Mouse (Mus musculus) forebrain, embryonic 15.5 days (tissue): ENCODE measurements around the gene Gm9945. TPM values are rescaled to one million over a fixed set of nuclear protein-coding genes. Genes with fewer than 3 reads are reported as not detected.

ENCODE experiments used
- polyA plus RNA-seq: library from polyadenylated mRNA; unstranded; fragments of >200 nt; fragmentation: Nextera tagmentation; extraction: Ambion mirVana; gene quantifications from 2 replicates; pipeline ENCODE4 v1.2.1, GENCODE M21; 2015

Gene Gm9945
- polyA plus RNA-seq, 1 experiment from 2014 or later: 0.50 TPM

Other genes starting within 250 kb of the Gm9945 start
- gene Hspa4, start 179.7 kb upstream of the Gm9945 start, polyA plus RNA-seq: 51.8 and 54.7 TPM in 2 replicates
- 13.6 and 15.2 TPM in 2 replicates for gene Zcchc10, start 155.5 kb upstream of the Gm9945 start, polyA plus RNA-seq
- 60.9 and 70.8 TPM in 2 replicates for gene Aff4, start 129.3 kb upstream of the Gm9945 start, polyA plus RNA-seq
- gene Leap2, start 57.0 kb upstream of the Gm9945 start, polyA plus RNA-seq: not detected in 2 replicates
- gene Uqcrq, start 49.3 kb upstream of the Gm9945 start, polyA plus RNA-seq: 589 and 615 TPM in 2 replicates
- 3.3 and 4.0 TPM in 2 replicates for gene Gdf9, start 49.1 kb upstream of the Gm9945 start, polyA plus RNA-seq
- 0.08 TPM in 1 of 2 replicates, not detected in the other for gene Gm10447, start 23.1 kb upstream of the Gm9945 start, polyA plus RNA-seq
- 1.6 and 2.3 TPM in 2 replicates for gene Shroom1, start 23.0 kb upstream of the Gm9945 start, polyA plus RNA-seq
- gene Gm9837, start 9.7 kb upstream of the Gm9945 start, polyA plus RNA-seq: not detected in 2 replicates
- gene Sowaha, start 108 bp downstream of the Gm9945 start, polyA plus RNA-seq: 1.8 and 1.9 TPM in 2 replicates
- gene Sept8, start 39.1 kb downstream of the Gm9945 start, polyA plus RNA-seq: 21.6 and 23.1 TPM in 2 replicates
- gene Kif3a, start 87.2 kb downstream of the Gm9945 start, polyA plus RNA-seq: 262 and 280 TPM in 2 replicates
- gene Il4, start 138.5 kb downstream of the Gm9945 start, polyA plus RNA-seq: 3.9 and 4.3 TPM in 2 replicates
- not detected in 2 replicates for gene Il13, start 154.5 kb downstream of the Gm9945 start, polyA plus RNA-seq
- gene Rad50, start 227.2 kb downstream of the Gm9945 start, polyA plus RNA-seq: 14.0 and 15.2 TPM in 2 replicates
- not detected in 2 replicates for gene Il5, start 240.6 kb downstream of the Gm9945 start, polyA plus RNA-seq